Mouse (Mus musculus) cerebellum, adult 18-20 months (tissue): ENCODE results near the gene Rin1.

Experiments
- DNase-seq, 2 experiments: peaks; one replicate each; pipeline ENCODE4 v3.0.0; 2021

The Rin1 gene

GRCm38 (mm10) chr19:5069978-5070377, 19.7 kb downstream of the Rin1 start:
- no peak for DNase-seq

GRCm38 (mm10) chr19:5071077-5071476, 20.8 kb downstream of the Rin1 start:
- DNase-seq = no peak

- DNase-seq = peak; percentile 50 to 59
Observed at GRCm38 (mm10) chr19:5071545-5072369, 21.5 kb downstream of the Rin1 start.

GRCm38 (mm10) chr19:5072389-5073019, 22.2 kb downstream of the Rin1 start:
- no peak for DNase-seq

- DNase-seq = peak; percentile 66 to 74
Observed at GRCm38 (mm10) chr19:5073028-5073427, 22.7 kb downstream of the Rin1 start.

GRCm38 (mm10) chr19:5073518-5073917, 23.2 kb downstream of the Rin1 start:
- DNase-seq = no peak

DNA sequence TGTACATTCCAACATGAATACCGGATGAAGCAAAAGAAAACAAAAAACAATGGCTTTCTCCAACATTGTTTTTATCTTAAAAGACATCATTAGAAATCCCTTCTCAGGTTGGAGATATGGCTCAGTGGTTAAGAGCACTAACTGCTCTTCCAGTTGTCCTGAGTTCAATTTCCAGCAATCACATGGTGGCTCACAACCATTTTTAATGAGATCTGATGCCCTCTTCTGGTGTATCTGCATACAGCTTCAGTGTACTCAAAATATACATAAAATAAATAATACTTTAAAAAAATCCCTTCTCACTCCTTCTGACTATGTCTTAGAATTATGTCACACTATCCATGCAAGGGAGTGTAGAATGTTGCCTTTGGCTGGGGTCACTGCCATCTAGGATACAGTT, 29.0 kb downstream of the Rin1 start:
- no peak for DNase-seq

GRCm38 (mm10) chr19:5082005-5082404, 31.7 kb downstream of the Rin1 start:
- no peak for DNase-seq

DNA sequence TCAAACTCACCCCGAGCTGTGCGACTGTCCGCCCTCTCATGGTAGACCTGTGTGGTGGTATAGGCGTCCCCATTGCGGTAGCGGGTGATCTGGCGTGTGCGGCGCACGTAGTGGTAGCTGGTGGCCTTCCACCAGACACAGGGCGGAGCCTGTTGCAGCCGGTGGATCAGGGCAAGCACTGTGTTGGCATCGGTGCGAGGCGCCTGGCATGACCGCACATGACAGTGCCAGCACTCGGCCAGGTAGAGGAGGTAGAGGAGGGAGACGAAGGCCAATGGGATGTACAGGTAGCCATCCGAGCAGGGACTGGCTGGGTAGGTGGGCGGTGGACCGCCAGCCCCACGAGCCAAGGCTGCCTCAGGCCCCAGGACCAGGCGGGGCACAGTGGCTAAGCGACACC, 32.3 kb downstream of the Rin1 start:
- DNase-seq = peak; percentile 53 to 54

DNA sequence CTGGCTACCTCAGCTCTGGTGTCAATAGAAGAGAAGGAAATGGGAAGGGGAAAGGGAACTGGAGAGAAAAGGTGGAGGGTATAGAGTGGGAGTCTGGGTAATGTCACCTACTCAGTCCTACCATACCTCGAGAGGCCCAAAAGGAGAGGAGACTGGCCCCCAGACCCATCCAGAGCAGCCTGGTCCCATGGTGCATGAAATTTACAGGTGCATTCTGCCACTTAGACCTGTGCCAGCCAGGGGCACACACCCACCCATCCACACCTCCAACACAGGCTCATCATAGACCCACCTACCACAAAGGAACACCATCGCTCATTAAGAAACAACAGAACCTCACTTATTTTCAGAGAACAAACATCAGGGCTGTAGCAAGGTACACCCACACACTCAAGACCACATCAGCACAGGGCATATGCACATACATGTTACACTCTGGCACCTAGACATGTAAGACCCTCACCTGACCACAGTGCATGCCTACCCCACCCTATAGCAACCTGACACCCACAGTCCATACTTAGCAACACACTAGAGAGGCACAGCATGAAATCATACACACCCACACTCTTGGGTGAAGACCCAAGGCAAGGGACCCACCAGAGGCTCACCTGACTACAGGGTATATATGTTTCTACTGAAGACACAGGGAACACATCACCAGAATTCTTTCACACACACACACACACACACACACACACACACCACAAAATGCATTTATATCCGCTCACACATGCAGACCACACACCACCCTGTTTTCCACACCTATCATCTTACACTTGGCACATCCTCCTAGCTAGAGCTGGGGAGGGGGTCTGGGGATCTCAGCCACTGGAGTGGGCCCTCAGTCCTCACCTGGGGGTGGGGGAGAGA, 33.9 kb downstream of the Rin1 start:
- DNase-seq = peak in 1 of 2 experiments; percentile 25

DNA sequence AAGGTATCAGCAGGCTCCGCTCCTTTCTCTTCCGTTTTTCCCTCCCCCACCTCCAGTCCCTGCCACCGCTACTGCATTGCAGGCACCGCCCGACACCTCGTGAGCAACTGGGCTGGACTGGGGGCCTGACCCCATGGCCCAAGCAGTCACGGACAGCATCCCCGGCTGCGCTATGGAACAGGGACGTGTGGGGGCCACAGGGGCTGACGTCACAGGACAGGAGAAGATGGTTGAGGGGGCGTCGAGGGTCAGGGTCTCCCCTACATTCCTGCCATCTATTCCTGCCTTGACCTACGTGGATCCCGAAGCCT, 34.5 kb downstream of the Rin1 start:
- DNase-seq = peak; percentile 49 to 57

DNA sequence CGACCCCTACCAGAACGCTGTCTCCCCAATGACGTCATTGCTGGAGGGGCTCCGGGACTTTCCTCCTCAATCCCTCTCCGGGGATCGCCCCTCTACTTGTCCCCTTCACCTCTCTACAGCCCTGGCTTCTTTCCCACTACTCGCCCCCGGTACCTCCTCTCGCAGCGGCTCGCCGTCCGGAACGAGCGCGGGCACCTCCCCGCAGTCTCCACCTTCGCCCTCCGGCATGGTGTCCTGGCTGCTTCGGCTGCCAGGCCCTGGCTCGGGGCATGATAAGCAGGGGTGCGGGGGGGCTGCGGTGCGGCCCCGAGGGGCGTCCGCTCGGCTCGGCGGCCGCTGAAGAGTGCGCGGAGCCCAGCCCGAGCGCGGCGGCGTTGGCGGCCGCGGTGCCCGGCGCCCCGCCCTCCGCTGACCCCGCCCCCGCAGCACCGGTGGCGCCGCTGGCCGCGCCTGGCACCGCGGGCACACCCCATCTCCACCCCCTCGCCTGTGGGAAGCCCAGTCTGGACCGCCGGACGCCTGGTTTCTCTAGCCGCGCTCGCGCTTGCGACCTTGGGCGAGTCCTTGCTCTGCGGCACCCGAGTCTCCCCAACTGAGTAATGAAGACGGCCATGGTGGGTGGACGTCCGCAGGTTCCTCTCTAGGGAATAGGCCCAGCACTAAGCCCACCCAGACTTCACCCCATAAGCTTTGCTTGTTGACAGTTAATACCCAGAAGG, 35.0 kb downstream of the Rin1 start, which contains the start of gene Tmem151a:
Gene Tmem151a (minus strand): TSS at position 387 of the 719 bp plus-strand sequence.
- DNase-seq = peak; percentile 76 to 86

DNA sequence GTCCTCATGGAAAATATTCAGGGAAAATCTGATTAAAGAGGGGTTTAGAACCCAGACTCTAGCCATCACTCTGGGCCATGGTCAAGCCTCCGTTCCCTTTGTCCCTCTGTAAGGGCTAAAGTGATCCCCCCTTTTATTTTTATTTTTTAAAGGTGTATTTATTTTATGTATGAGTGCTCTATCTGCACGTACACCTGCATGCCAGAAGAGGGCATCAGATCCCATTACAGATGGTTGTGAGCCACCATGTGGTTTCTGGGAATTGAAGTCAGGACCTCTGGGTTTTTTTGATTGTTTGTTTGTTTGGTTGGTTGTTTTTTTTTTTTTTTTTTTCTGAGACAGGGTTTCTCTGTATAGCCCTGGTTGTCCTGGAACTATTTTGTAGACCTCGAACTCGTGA, 36.3 kb downstream of the Rin1 start:
- peak in 1 of 2 experiments; percentile 14 for DNase-seq

DNA sequence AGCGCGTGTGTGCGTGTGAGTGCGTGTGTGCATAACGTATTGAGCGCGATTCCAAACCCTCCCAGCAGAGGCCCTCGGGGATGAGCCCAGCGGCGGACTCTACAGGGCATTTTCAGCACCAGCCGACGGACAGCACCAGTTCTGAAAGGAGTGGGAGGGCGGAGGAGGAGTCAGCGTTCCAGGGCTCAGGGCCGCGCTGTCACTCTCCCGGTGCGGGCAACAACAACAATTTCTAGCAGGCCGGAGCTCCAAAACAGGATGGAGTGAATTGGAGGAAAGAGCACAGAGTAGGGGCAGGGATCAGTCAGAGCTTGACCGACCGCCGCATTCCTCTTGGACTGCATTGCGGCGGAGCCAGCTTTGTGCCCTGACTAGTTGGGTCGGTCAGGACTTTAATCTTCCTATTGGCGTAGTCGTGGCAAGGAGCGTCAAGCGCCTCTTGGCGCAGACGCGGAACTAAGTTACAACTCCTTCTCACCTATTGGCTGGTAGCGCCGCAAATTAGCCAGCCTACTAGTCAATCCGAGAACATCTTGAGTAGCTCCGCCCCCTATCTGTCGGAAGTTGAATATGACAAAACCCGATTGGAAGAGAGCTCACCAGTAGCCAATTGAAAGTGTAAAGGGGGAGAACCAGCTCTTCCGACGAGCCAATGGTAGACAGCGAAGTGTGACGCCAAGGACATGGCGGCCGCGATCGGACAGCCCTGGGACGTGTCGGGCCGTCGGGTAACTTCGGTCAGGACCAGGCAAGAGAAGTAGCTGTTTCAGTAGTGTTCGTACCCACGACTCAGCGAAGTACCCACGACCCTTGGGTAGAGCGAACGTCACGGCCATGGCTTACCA, 37.8 kb downstream of the Rin1 start, which contains the start of gene Yif1a:
Gene Yif1a (plus strand): TSS at position 655 of the 845 bp plus-strand sequence.
- peak; percentile 90 to 98 for DNase-seq

GRCm38 (mm10) chr19:5089324-5089723, 39.0 kb downstream of the Rin1 start:
- DNase-seq = peak in 1 of 2 experiments; percentile 31

DNA sequence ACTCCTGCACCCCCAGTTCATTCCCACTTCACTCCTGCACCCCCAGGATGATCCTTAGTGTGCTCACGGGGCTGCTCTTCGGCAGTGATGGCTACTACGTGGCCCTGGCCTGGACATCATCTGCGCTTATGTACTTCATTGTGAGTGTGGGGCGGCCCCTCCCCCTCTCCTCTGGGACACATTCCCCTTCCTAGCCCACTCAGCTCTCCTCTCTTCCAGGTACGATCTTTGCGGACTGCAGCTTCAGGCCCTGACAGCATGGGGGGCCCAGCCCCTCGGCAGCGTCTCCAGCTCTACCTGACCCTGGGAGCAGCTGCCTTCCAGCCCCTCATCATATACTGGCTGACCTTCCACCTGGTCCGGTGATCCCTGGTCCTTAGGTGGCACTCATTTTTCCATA, 41.8 kb downstream of the Rin1 start:
- DNase-seq = peak in 1 of 2 experiments; percentile 22

GRCm38 (mm10) chr19:5093481-5094242, 43.4 kb downstream of the Rin1 start:
- DNase-seq = no peak

DNA sequence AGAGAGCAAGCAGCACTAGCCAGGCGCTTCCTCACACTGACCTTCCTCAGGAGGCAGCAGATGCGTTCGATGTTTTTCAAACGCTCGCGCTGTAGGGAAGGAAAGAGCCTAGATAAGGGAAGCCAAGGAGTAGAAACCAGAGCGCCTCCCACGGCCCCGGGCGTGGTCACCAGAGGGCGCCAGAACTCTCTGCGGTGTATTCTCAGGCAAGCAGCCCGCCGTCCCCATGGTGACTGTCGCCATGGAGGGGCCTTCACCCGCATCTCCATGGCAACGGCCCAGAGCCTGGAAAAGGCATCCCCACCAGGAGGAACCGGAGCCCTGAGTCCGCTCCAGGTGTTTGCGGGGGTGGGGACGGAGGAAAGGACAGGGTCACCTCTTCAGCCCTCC, 44.0 kb downstream of the Rin1 start:
- peak; percentile 96 to 98 for DNase-seq

- DNase-seq = peak in 1 of 2 experiments; percentile 30
Observed at GRCm38 (mm10) chr19:5094746-5095417, 44.6 kb downstream of the Rin1 start.

DNA sequence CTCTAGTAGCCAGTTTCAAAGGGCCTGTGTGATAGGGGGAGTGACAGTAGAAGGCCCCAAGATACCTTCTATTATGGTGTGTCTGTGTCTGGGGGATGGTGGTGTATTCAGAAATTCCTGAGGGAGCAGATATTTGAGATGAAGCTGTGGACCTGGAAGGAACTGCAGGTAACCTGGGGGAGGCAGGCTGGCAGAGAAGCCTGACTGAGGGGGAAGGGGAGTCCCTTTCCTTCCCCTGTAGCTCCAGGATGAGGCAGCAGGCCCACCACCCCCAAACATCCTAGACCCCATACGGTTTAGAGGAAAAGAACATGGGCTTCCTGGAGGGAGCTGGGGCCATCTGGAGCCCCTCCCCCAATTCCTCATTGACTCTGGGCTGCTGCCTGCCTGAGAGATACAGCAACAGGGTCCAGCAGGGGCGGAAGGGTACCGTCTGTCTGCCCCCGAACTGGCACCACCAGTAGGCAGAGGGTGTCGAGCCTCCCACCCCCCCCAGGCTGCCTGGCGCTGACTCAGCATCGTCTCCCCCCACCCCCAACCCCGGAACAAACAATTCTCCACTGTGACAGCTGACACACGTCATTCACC, 45.7 kb downstream of the Rin1 start:
- peak in 1 of 2 experiments; percentile 23 for DNase-seq
